Mouse (Mus musculus) hindbrain, embryonic 11.5 days (tissue): ENCODE measurements around the gene Nsun2. TPM values are rescaled to one million over a fixed set of nuclear protein-coding genes. Genes with fewer than 3 reads are reported as not detected.
A peak's percentile ranks its signal among the peaks of the same experiment; 100 is the strongest.

Source experiments
- ATAC-seq: fragments of 200-750 bp; cut with Nextera tagmentation; 2 replicates; pipeline ENCODE4 v1.8.0; 2017; ENCODE audit warnings: mild to moderate bottlenecking, moderate TSS enrichment, moderate library complexity; ENCODE audit not compliant: low FRiP score
- DNase-seq: peaks from one replicate; pipeline ENCODE4 v3.0.0-alpha.2; 2015; ENCODE audit warnings: low spot score
- H3K27ac ChIP-seq: fragments of 300-500 bp; sonication (generic); 2 replicates; pipeline ENCODE4 v1.5.1; 2014; ENCODE audit warnings: mild to moderate bottlenecking, low read depth, low read length
- H3K27me3 ChIP-seq: fragments of 300-500 bp; sonication (generic); 2 replicates; pipeline ENCODE4 v1.6.1; 2014; ENCODE audit warnings: mild to moderate bottlenecking, low read length, moderate library complexity, mixed read lengths; ENCODE audit not compliant: control insufficient read depth, insufficient read depth
- H3K36me3 ChIP-seq: fragments of 300-500 bp; sonication (generic); 2 replicates; pipeline ENCODE4 v1.6.1; 2014; ENCODE audit warnings: mild to moderate bottlenecking, low read length, moderate library complexity, mixed read lengths; ENCODE audit not compliant: control insufficient read depth, insufficient read depth
- H3K4me1 ChIP-seq: fragments of 300-500 bp; sonication (generic); replicated peaks from 2 replicates; pipeline ENCODE4 v1.6.1; 2014; ENCODE audit warnings: low read length, mixed read lengths; ENCODE audit not compliant: control insufficient read depth, insufficient read depth
- H3K4me2 ChIP-seq: fragments of 300-500 bp; sonication (generic); replicated peaks from 2 replicates; pipeline ENCODE4 v1.6.1; 2014; ENCODE audit warnings: mild to moderate bottlenecking, low read depth, low read length
- H3K4me3 ChIP-seq: fragments of 300-500 bp; sonication (generic); 2 replicates; pipeline ENCODE4 v1.5.1; 2014; ENCODE audit warnings: low read depth, low read length
- H3K9ac ChIP-seq: fragments of 300-500 bp; sonication (generic); 2 replicates; pipeline ENCODE4 v1.6.1; 2014; ENCODE audit warnings: low read depth, low read length
- H3K9me3 ChIP-seq: fragments of 300-500 bp; sonication (generic); 2 replicates; pipeline ENCODE4 v1.6.1; 2016; ENCODE audit warnings: low read length; ENCODE audit not compliant: control insufficient read depth
- WGBS: fragments of 180-500 bp; shearing (Covaris S2); extraction: QIAGEN DNeasy Blood & Tissue Kit; methylation state at CpG from one replicate; pipeline ENCODE4 v1.1.7; 2014; 5-methylcytosine and 5-hydroxymethylcytosine counted together
- polyA plus RNA-seq: library from polyadenylated mRNA; unstranded; fragments of >200 nt; fragmentation: Nextera tagmentation; extraction: Ambion mirVana; gene quantifications from 2 replicates; pipeline ENCODE4 v1.2.1, GENCODE M21; 2014

Gene Nsun2
- polyA plus RNA-seq, 1 experiment from 2014 or later = 114 TPM

GRCm38 (mm10) chr13:69498276-69498675 lies 35.3 kb upstream of the Nsun2 start:
- Histone ChIP-seq H3K27me3 (no peaks in the 10 kb centered on the region), H3K4me1 (no peaks in the 10 kb centered on the region), H3K9me3 (no peaks in the 10 kb centered on the region), H3K27ac (no peak overlapping the region), H3K4me3 (no peak overlapping the region), H3K36me3 (peaks cover 23% of the 10 kb centered on the region), H3K9ac (no peak overlapping the region), H3K4me2 (no peak overlapping the region)
- WGBS = 78% methylated on average over 5 of the region's 5 CpGs
- no peak for ATAC-seq
- DNase-seq = no peak

GRCm38 (mm10) chr13:69502157-69502750 lies 31.3 kb upstream of the Nsun2 start:
- Histone ChIP-seq H3K4me3 (no peak overlapping the region), H3K36me3 (peaks cover 25% of the 10 kb centered on the region), H3K9me3 (no peaks in the 10 kb centered on the region), H3K27me3 (no peaks in the 10 kb centered on the region), H3K4me1 (no peaks in the 10 kb centered on the region), H3K4me2 (no peak overlapping the region), H3K9ac (no peak overlapping the region), H3K27ac (no peak overlapping the region)
- 94% methylated on average over 14 of the region's 14 CpGs for WGBS
- DNase-seq (no peak), ATAC-seq (no peak)

- H3K4me2 ChIP-seq = no peak overlapping the region
- no peaks in the 10 kb centered on the region for H3K9me3 ChIP-seq
- no peak overlapping the region for H3K27ac ChIP-seq
- H3K4me3 ChIP-seq = no peak overlapping the region
- no peak for ATAC-seq
- H3K4me1 ChIP-seq = no peaks in the 10 kb centered on the region
- no peaks in the 10 kb centered on the region for H3K27me3 ChIP-seq
- 86% methylated on average over 5 of the region's 5 CpGs for WGBS
- no peak overlapping the region for H3K9ac ChIP-seq
- no peak for DNase-seq
- peaks cover 25% of the 10 kb centered on the region for H3K36me3 ChIP-seq
Measured at GRCm38 (mm10) chr13:69502863-69503262, 30.7 kb upstream of the Nsun2 start.

- Histone ChIP-seq H3K4me3 (no peak overlapping the region), H3K9ac (no peak overlapping the region), H3K27me3 (no peaks in the 10 kb centered on the region), H3K36me3 (peaks cover 13% of the 10 kb centered on the region), H3K27ac (no peak overlapping the region), H3K4me1 (no peaks in the 10 kb centered on the region), H3K9me3 (no peaks in the 10 kb centered on the region), H3K4me2 (no peak overlapping the region)
- DNase-seq (no peak), ATAC-seq (no peak)
- 96% methylated on average over 12 of the region's 12 CpGs for WGBS
Measured at GRCm38 (mm10) chr13:69506341-69507086, 27.0 kb upstream of the Nsun2 start.

DNA sequence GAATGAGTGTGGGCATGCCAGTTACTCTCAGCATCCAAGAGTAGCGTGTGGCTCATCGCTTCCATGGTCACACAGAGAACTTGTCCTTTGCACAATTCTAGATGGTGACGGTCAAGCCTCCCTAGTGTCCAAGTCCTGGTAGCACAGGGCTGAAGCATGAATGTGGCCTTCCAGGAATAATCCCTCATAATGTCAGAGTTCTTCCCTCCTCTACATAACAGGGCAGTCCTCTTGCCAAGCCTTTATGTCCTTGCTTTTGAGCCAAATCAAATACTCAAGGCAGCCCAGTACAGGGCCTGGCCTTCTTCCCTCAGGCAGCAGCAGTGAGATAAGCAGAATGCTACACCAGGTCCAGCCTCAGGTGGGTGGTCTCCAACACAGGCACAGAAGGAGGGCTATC lies 25.9 kb upstream of the Nsun2 start:
- H3K4me3 ChIP-seq = no peak overlapping the region
- 100% methylated on average over 3 of the region's 3 CpGs for WGBS
- H3K9me3 ChIP-seq = no peaks in the 10 kb centered on the region
- no peak overlapping the region for H3K9ac ChIP-seq
- no peaks in the 10 kb centered on the region for H3K27me3 ChIP-seq
- DNase-seq (no peak), ATAC-seq (no peak)
- no peak overlapping the region for H3K27ac ChIP-seq
- H3K36me3 ChIP-seq = peaks cover 8% of the 10 kb centered on the region
- no peak overlapping the region for H3K4me2 ChIP-seq
- no peaks in the 10 kb centered on the region for H3K4me1 ChIP-seq

GRCm38 (mm10) chr13:69509391-69510244 lies 23.9 kb upstream of the Nsun2 start:
- peak; percentile 73 for ATAC-seq

DNA sequence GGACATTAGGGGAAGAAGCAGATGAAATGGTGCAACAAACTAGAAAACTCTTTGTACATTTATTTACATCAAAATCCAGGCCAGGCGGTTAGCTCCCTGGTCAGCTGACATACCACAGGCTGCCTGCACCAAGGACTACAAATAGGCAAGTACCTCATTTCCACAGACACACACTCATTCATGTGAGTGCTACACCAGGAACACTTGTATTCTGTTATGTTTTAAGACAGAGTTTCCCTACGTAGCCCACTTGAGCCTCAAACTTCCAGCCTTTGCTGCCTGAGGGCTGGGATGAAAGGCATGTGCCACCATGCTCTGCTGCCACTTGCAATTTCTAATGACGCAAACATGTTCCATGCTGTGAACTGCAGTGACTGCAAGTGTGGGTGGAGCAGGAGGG lies 18.5 kb upstream of the Nsun2 start:
- H3K9me3 ChIP-seq = no peaks in the 10 kb centered on the region
- no peak overlapping the region for H3K4me3 ChIP-seq
- no peak overlapping the region for H3K27ac ChIP-seq
- no peaks in the 10 kb centered on the region for H3K27me3 ChIP-seq
- H3K4me2 ChIP-seq = no peak overlapping the region
- no peak overlapping the region for H3K9ac ChIP-seq
- DNase-seq = no peak
- H3K36me3 ChIP-seq = no peaks in the 10 kb centered on the region
- no peak for ATAC-seq
- no peaks in the 10 kb centered on the region for H3K4me1 ChIP-seq
- 90% methylated on average over 3 of the region's 3 CpGs for WGBS

More at GRCm38 (mm10) chr13:69509391-69510244, 23.9 kb upstream of the Nsun2 start:
- no peaks in the 10 kb centered on the region for H3K9me3 ChIP-seq
- H3K36me3 ChIP-seq = peaks cover 8% of the 10 kb centered on the region; the same call in 1 of the 2 replicates
- 66% methylated on average over 9 of the region's 9 CpGs for WGBS
- no peaks in the 10 kb centered on the region for H3K4me1 ChIP-seq
- no peaks in the 10 kb centered on the region for H3K27me3 ChIP-seq
- no peak overlapping the region for H3K9ac ChIP-seq
- H3K27ac ChIP-seq = no peak overlapping the region
- no peak overlapping the region for H3K4me2 ChIP-seq
- no peak overlapping the region for H3K4me3 ChIP-seq
- DNase-seq = peak; percentile 51

GRCm38 (mm10) chr13:69517445-69517844 lies 16.1 kb upstream of the Nsun2 start:
- no peak overlapping the region for H3K4me2 ChIP-seq
- H3K9me3 ChIP-seq = no peaks in the 10 kb centered on the region
- ATAC-seq (no peak), DNase-seq (no peak)
- H3K4me3 ChIP-seq = no peak overlapping the region
- no peak overlapping the region for H3K27ac ChIP-seq
- no peaks in the 10 kb centered on the region for H3K4me1 ChIP-seq
- H3K9ac ChIP-seq = no peak overlapping the region
- no peaks in the 10 kb centered on the region for H3K27me3 ChIP-seq
- H3K36me3 ChIP-seq = no peaks in the 10 kb centered on the region
- WGBS = 94% methylated on average over 6 of the region's 6 CpGs
